Mouse (Mus musculus) limb, embryonic 15.5 days (tissue): ENCODE data around the gene Cfb. TPM values are rescaled to one million over a fixed set of nuclear protein-coding genes. Genes with fewer than 3 reads are reported as not detected.
"Not testable (repeated sequence)": the region's sequence is repeated elsewhere in the genome, so short reads cannot be mapped to it uniquely, and the experiment has no call there.

Experiments used
- ATAC-seq: fragments of 200-750 bp; cut with Nextera tagmentation; 2 replicates; pipeline ENCODE4 v1.8.0; 2017; ENCODE audit warnings: low read depth, moderate TSS enrichment; ENCODE audit not compliant: insufficient number of reproducible peaks, low FRiP score, low TSS enrichment
- H3K27ac ChIP-seq: fragments of 300-500 bp; sonication (generic); 2 replicates; pipeline ENCODE4 v1.5.1; 2015; ENCODE audit warnings: moderate library complexity, mild to moderate bottlenecking, inconsistent platforms
- H3K27me3 ChIP-seq: fragments of 300-500 bp; sonication (generic); 2 replicates; pipeline ENCODE4 v1.6.1; 2015; ENCODE audit warnings: inconsistent platforms
- H3K36me3 ChIP-seq: fragments of 300-500 bp; sonication (generic); 2 replicates; pipeline ENCODE4 v1.6.1; 2015; ENCODE audit warnings: inconsistent platforms
- H3K4me1 ChIP-seq: fragments of 300-500 bp; sonication (generic); 2 replicates; pipeline ENCODE4 v1.6.1; 2015; ENCODE audit warnings: inconsistent platforms
- H3K4me2 ChIP-seq: fragments of 300-500 bp; sonication (generic); 2 replicates; pipeline ENCODE4 v1.6.1; 2015; ENCODE audit warnings: mild to moderate bottlenecking, inconsistent platforms
- H3K4me3 ChIP-seq: fragments of 300-500 bp; sonication (generic); 2 replicates; pipeline ENCODE4 v1.5.1; 2015; ENCODE audit warnings: mild to moderate bottlenecking, inconsistent platforms
- H3K9ac ChIP-seq: fragments of 300-500 bp; sonication (generic); 2 replicates; pipeline ENCODE4 v1.6.1; 2015; ENCODE audit warnings: inconsistent platforms
- H3K9me3 ChIP-seq: fragments of 300-500 bp; sonication (generic); 2 replicates; pipeline ENCODE4 v1.6.1; 2016; ENCODE audit warnings: inconsistent platforms
- WGBS: fragments of 180-500 bp; shearing (Covaris S2); methylation state at CpG from one replicate; pipeline ENCODE4 v1.1.7; 2015; 5-methylcytosine and 5-hydroxymethylcytosine counted together
- polyA plus RNA-seq: library from polyadenylated mRNA; unstranded; fragments of >200 nt; fragmentation: Nextera tagmentation; extraction: Ambion mirVana; gene quantifications from 2 replicates; pipeline ENCODE4 v1.2.1, GENCODE M21; 2015

Cfb gene
- polyA plus RNA-seq, 1 experiment from 2014 or later, result 3.6 TPM

DNA sequence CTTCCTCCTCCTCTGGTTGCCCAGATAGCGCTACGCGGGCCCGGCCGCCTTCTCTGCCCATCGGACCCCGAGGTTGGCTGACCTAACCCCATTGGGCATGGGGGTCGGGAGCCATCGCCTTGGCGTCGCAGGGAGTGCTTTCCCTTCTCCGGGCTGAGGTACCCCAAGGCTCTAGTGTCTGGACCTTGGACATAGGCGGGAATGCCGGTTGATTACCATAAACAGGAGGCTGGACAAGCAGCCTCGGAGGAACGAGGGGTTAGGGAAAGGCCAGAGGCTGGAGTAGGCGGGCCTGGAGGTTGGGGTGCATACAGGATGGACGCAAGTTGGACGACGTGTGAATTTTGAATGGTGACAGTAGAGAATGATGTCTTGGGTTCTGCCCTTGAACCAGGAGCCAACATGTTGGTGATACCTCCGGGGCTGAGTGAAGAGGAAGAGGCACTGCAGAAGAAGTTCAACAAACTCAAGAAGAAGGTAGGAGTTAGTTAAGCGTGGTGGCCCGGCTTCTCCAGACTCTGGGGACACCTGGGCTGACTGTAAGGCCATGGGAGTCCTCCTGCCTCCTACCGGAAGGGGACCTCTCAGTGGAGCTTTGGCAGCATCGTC lies 11.7 kb downstream of the Cfb start:
- peak overlapping the region; percentile 95 for H3K9ac ChIP-seq
- no peaks in the 10 kb centered on the region for H3K27me3 ChIP-seq
- no peaks in the 10 kb centered on the region for H3K9me3 ChIP-seq
- no peak; the same call in 1 of the 2 replicates for ATAC-seq
- peaks cover 21% of the 10 kb centered on the region for H3K4me1 ChIP-seq
- peak overlapping the region; percentile 99 for H3K4me3 ChIP-seq
- H3K36me3 ChIP-seq, result peaks cover 61% of the 10 kb centered on the region
- H3K4me2 ChIP-seq, result peak overlapping the region; percentile 93
- WGBS, result under 1% methylated on average over 25 of the region's 25 CpGs
- H3K27ac ChIP-seq, result peak overlapping the region; percentile 63; the same call in 1 of the 2 replicates

DNA sequence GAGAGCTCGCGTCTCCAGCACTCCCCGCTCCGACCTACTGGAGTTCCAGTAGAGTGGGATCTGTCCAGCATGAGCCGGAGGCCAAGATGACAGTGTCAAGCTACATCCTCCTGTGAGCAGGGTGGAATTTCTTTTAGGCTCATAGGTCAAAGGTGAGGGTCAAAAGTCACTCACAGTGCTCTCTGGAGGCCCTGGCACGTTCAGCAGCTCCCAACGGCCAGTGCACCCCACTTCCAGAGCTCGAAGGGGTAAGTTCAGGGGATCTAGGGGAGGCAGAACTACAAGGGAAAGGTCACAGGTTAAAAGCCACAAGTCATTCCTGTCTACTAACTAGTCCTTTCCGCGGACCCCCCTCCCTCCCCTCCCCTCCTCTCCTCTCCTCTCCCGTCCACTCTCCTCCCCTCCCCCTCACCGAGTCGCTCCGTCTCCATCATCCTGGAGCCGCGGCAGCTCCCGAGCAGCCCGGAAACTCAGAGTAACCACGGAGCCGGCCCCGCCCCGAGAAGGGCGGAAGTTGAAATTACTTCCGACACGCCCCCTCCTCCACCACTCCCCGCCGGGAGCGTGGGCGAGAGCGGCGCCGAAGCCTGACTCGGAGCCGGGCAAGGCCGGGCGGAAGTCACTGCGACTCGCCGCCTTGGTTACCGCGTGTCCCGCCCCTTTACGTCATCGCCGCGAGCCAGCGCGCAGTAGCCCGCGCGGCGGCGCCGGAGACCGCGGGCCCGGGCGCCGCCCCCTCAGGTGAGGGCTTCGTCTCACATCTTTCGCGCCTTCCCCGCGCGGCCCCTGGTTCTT lies 12.4 kb downstream of the Cfb start, which contains the start of the genes Skiv2l and Nelfe:
Gene Skiv2l, minus strand, starts transcription at position 489 of the 795 bp plus-strand sequence.
Gene Nelfe, plus strand, starts transcription at position 670 of the 795 bp plus-strand sequence.
- WGBS, result under 1% methylated on average over 58 of the region's 65 CpGs

DNA sequence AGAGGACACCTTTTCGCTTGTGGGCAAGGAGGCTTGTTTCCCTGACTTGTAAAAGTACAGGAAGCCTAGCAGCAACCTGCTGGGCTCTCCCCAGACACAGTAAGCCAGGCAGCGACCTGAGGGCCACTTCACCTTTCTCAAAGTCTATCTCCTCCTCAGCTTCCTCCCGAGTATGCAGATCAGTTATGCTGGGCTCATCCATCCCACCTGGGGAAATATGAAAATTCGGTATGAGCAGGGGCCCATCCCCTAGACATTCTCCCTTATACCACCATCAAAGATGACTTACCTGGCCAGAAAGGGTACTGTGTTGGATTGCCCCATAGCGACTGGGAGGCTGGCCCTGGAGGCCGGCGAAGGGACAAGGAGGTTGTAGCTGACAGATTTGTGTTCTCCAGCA lies 14.7 kb downstream of the Cfb start:
- WGBS, result 88% methylated on average over 7 of the region's 7 CpGs
- peaks cover 21% of the 10 kb centered on the region for H3K4me1 ChIP-seq
- no peaks in the 10 kb centered on the region for H3K9me3 ChIP-seq
- H3K27me3 ChIP-seq, result no peaks in the 10 kb centered on the region
- peaks cover 60% of the 10 kb centered on the region for H3K36me3 ChIP-seq
- no peak overlapping the region for H3K4me2 ChIP-seq
- H3K27ac ChIP-seq, result no peak overlapping the region
- H3K9ac ChIP-seq, result no peak overlapping the region
- H3K4me3 ChIP-seq, result no peak overlapping the region
- no peak for ATAC-seq

More for the DNA sequence above, 12.4 kb downstream of the Cfb start, which contains the start of the genes Skiv2l and Nelfe:
- Histone ChIP-seq H3K4me3 (peak within 1 kb of the TSS; percentile 99), H3K36me3 (peaks cover 61% of the 10 kb centered on the region), H3K9ac (peak within 1 kb of the TSS; percentile 95), H3K27me3 (no peaks in the 10 kb centered on the region), H3K27ac (peak within 1 kb of the TSS; percentile 63; the same call in 1 of the 2 replicates), H3K4me1 (peaks cover 21% of the 10 kb centered on the region), H3K4me2 (peak within 1 kb of the TSS; percentile 93), H3K9me3 (no peaks in the 10 kb centered on the region)
- peak; percentile 94 for ATAC-seq

DNA sequence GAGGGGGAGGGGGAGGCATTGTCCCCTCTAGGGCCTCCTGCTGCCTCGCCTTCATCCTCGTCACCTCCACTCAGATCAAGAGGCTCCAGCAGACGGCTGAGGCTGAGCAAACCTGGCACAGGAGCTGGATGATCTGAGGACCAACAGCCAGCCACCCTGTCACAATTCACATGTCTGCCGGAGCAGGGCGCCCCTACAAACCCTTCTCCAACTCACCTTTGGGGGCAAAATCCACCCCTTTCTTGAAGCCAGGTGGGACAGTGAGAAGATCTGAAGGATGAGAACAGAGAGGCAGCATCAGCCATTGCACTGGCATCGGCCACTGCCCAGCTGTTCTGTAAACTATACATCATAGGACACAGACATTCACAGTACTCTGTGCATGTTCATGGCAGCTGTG lies 15.1 kb downstream of the Cfb start:
- H3K4me2 ChIP-seq, result no peak overlapping the region
- no peak overlapping the region for H3K9ac ChIP-seq
- H3K4me3 ChIP-seq, result no peak overlapping the region
- WGBS, result 90% methylated on average over 6 of the region's 6 CpGs
- H3K27me3 ChIP-seq, result no peaks in the 10 kb centered on the region
- ATAC-seq, result no peak
- H3K4me1 ChIP-seq, result peaks cover 21% of the 10 kb centered on the region
- H3K9me3 ChIP-seq, result no peaks in the 10 kb centered on the region
- no peak overlapping the region for H3K27ac ChIP-seq
- H3K36me3 ChIP-seq, result peaks cover 60% of the 10 kb centered on the region

DNA sequence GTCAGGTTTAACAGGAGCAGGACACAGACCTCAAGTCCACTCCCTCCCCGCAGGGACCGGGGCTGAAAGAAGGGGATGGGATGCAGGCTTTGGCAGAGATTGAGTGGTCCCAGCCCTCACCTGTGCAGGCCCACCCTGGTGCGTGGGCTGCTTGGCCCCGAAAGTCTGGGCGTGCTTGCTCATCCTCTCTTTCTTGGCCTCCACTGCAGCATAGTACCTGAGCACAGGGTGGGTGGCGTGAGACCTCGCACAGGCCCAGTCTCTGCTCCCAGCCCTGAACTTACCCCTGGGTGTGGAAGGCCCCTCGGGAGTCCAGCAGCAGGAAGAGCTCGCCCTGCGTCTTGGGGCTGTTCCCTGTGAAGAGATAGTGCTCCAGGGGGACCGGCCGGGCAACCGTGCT lies 17.4 kb downstream of the Cfb start:
- no peak overlapping the region for H3K4me3 ChIP-seq
- H3K27me3 ChIP-seq, result no peaks in the 10 kb centered on the region
- peaks cover 6% of the 10 kb centered on the region for H3K4me1 ChIP-seq
- no peaks in the 10 kb centered on the region for H3K9me3 ChIP-seq
- no peak overlapping the region for H3K27ac ChIP-seq
- WGBS, result 95% methylated on average over 13 of the region's 13 CpGs
- ATAC-seq, result no peak
- peaks cover 82% of the 10 kb centered on the region for H3K36me3 ChIP-seq
- H3K4me2 ChIP-seq, result no peak overlapping the region
- no peak overlapping the region for H3K9ac ChIP-seq

DNA sequence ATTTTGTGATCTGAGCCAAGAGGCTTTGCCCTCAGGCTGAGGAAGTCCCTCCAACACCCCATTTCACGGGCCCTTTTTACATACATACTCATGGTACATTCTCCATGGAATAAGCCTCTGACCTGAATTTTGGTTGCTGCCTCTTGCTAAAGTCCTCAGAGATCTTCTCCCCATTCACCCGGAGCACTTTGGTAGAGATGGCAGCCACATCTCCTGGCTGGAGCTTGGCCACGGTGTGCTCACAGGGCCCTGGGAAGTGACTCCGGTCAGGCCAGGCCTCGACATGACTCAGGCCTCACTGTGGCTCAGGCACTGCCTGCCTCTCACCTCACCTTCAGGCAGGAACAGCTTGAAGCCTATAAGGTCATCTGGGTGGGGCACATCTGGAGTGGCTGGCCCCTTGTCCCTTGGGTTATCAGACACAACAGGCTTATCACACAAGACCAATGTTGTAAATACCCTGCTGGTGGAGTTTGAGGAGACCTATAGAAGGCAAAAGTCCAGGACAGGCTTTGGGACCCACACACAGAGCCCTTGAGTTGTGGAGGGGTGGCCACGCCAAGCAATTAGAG lies 21.5 kb downstream of the Cfb start:
- H3K9ac ChIP-seq, result no peak overlapping the region
- H3K4me1 ChIP-seq, result peaks cover 24% of the 10 kb centered on the region
- H3K9me3 ChIP-seq, result no peaks in the 10 kb centered on the region
- H3K4me2 ChIP-seq, result no peak overlapping the region
- peaks cover 72% of the 10 kb centered on the region for H3K36me3 ChIP-seq
- 85% methylated on average over 6 of the region's 6 CpGs for WGBS
- H3K27me3 ChIP-seq, result no peaks in the 10 kb centered on the region
- no peak for ATAC-seq
- no peak overlapping the region for H3K4me3 ChIP-seq
- no peak overlapping the region for H3K27ac ChIP-seq

DNA sequence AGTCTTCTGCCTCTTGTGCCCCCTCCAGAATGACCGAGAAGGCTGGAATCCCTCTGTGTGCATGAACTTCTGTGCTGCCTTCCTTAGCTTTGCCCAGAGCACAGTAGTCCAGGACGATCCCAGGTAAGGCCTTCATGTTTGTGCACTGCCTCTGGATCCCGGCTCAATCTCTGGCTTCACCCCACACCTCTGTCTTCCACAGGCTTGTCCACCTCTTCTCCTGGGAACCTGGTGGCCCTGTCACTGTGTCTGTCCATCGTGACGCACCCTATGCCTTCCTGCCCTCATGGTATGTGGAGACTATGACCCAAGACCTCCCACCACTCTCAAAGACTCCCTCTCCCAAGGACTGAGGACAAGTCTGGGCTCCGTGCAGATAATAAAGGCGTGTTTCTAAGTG lies 23.5 kb downstream of the Cfb start:
- H3K9me3 ChIP-seq, result no peaks in the 10 kb centered on the region
- H3K27ac ChIP-seq, result no peak overlapping the region
- no peak overlapping the region for H3K4me3 ChIP-seq
- H3K9ac ChIP-seq, result no peak overlapping the region
- H3K4me1 ChIP-seq, result peaks cover 28% of the 10 kb centered on the region
- no peaks in the 10 kb centered on the region for H3K27me3 ChIP-seq
- WGBS, result 91% methylated on average over 7 of the region's 7 CpGs
- ATAC-seq, result no peak
- H3K4me2 ChIP-seq, result 0 out of 2 replicates have a peak overlapping the region, but pooled peaks have one; percentile 12
- H3K36me3 ChIP-seq, result peaks cover 52% of the 10 kb centered on the region

DNA sequence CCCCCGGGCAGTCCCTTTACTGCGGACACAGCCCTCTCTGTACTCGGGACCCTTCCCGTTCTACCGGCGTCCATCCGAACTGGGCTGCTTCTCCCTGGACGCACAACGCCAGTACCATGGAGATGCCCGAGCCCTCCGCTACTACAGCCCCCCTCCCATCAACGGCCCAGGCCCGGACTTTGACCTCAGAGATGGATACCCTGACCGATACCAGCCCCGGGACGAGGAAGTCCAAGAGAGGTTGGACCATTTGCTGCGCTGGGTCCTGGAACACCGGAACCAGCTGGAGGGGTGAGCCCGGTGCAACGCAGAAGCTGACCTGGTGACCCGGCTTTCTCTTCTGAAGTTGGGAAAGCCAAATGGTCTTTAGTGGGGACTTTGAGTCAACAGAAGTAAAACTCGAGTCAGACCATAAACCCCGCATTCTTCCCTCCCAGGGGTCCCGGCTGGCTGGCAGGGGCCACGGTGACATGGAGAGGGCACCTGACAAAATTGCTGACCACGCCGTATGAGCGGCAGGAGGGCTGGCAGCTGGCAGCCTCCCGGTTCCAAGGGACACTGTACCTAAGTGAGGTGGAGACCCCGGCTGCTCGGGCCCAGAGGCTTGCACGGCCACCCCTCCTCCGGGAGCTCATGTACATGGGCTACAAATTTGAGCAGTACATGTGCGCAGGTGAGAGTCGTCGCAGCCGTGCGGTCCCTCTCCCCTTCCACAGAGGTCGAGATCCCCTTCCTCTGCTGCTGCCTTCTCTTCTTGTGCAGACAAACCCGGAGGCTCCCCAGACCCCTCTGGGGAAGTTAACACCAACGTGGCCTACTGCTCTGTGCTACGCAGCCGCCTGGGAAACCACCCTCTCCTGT lies 24.6 kb downstream of the Cfb start:
- Histone ChIP-seq H3K4me2 (peak overlapping the region; percentile 97), H3K27ac (peak overlapping the region; percentile 83), H3K9me3 (no peaks in the 10 kb centered on the region), H3K36me3 (peaks cover 51% of the 10 kb centered on the region), H3K9ac (peak overlapping the region; percentile 70), H3K4me1 (peaks cover 28% of the 10 kb centered on the region), H3K4me3 (peak overlapping the region; percentile 81), H3K27me3 (no peaks in the 10 kb centered on the region)
- no peak for ATAC-seq
- 33% methylated on average over 43 of the region's 43 CpGs for WGBS

DNA sequence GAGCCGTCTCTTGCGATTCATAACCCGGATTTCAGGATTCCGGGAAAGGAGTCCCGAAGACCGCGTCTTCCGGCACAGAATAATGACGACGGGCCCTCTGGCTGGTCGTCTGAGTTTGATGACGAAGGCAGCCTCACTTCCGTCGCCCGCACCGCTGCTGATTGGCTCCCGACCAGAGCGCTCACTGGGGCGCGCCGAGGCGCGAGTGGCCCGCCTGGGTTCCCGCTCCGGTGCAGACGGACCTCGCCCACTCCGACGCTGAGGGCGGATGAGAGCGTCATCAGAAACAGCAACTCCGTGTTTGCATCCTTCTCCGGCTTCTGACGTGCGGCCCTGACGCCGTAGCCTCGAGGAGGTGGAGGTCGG lies 25.5 kb downstream of the Cfb start, which contains the start of the genes Stk19 and Dxo:
Gene Stk19, minus strand, starts transcription at position 90 of the 366 bp plus-strand sequence.
Gene Dxo, plus strand, starts transcription at position 164 of the 366 bp plus-strand sequence.
- Histone ChIP-seq H3K27me3 (no peaks in the 10 kb centered on the region), H3K4me2 (peak within 1 kb of the TSS; percentile 97), H3K4me3 (peak within 1 kb of the TSS; percentile 81), H3K36me3 (peaks cover 48% of the 10 kb centered on the region), H3K9ac (peak within 1 kb of the TSS; percentile 70), H3K27ac (peak within 1 kb of the TSS; percentile 83), H3K9me3 (no peaks in the 10 kb centered on the region), H3K4me1 (peaks cover 28% of the 10 kb centered on the region)
- WGBS, result 0% methylated on average over 40 of the region's 40 CpGs
- ATAC-seq, result peak; percentile 87

DNA sequence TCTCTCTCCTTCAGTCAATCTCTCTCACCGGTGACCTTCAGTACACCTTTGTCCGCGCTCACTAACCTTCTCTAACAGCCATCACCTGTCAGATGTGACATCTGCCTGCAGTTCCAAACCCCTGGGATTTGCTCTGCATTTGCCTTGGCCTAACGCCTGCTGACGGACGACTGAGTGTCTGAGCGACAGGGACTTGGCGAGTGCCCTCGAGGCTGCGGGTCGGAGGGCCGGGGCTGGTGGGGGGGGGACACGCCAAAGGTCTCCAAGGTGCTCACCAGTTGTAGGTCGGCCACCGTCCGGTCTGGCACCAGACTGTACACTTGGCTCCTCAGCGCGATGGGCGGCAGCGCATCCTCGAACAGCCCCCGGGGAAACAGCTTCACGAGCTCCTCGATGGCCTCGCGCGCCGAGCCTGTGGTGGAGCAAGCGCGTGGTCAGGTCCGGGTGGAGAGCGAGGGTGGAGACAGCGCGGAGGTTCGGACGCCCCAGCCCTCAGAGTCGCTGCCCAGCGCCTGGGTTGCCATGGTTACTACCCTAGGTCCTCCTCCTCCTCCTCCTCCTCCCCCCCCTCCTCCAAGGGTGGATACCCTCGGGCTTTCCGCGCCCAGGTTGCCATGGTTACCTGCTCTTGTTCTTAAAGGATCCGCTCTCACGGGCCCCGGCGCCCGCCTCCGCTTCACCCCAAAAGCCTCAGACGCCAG lies 26.0 kb downstream of the Cfb start:
- Histone ChIP-seq H3K9me3 (no peaks in the 10 kb centered on the region), H3K27me3 (no peaks in the 10 kb centered on the region), H3K36me3 (peaks cover 45% of the 10 kb centered on the region), H3K27ac (peak overlapping the region; percentile 83), H3K4me1 (peaks cover 28% of the 10 kb centered on the region), H3K9ac (peak overlapping the region; percentile 70), H3K4me3 (peak overlapping the region; percentile 81), H3K4me2 (peak overlapping the region; percentile 97)
- peak; percentile 40; the same call in 1 of the 2 replicates for ATAC-seq
- WGBS, result 4% methylated on average over 48 of the region's 48 CpGs

DNA sequence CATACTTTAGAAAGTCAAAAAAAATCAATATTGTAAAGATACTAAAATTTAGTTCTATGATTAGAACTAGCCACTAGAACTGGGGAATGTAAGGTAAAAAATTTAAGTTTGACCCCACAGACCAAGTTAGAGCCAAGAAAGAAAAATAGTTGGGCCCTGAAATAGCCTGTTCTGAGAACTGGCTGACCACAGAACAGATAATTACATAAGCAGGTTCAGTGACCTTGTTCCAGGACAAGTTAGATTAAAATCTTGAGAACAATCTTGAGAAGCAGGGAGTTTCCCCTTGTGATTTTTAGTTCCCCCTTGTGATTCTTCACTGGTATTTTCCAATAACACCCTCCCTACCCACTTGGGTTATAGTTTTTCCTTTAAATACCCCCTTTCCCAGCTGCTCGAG lies 31.5 kb downstream of the Cfb start:
- peaks cover 62% of the 10 kb centered on the region for H3K36me3 ChIP-seq
- not testable (repeated sequence) for H3K4me2 ChIP-seq, H3K27me3 ChIP-seq, H3K27ac ChIP-seq, H3K9me3 ChIP-seq, ATAC-seq, H3K9ac ChIP-seq, H3K4me3 ChIP-seq, H3K4me1 ChIP-seq
- WGBS, result 94% methylated on average over 1 of the region's 1 CpGs
